Mouse (Mus musculus): ENCODE measurements at regions not wholly inside any gene's neighbourhood (a gene's known extent, or its start where the extent isn't known, plus 50 kb on each side); places are given as distances from the start of the nearest gene placed in this dataset.

GRCm38 (mm10) chr9:101329032-101329824 is 77.6 kb upstream of the Ppp2r3a start:
- no peak for ATAC-seq (ENCODE audit: insufficient number of reproducible peaks, insufficient read depth, low FRiP score, low TSS enrichment, low read depth)
- no peak overlapping the region for H3K4me3 ChIP-seq

GRCm38 (mm10) chr9:101326961-101327360 is 75.4 kb upstream of the Ppp2r3a start:
- H3K9me3 ChIP-seq: no peaks in the 10 kb centered on the region
- WGBS: 54% methylated on average over 3 of the region's 3 CpGs
- no peak for ATAC-seq (ENCODE audit: insufficient number of reproducible peaks, insufficient read depth, low FRiP score, low TSS enrichment, low read depth)

More at GRCm38 (mm10) chr9:101329032-101329824, 77.6 kb upstream of the Ppp2r3a start:
- Histone ChIP-seq H3K9me3 (no peaks in the 10 kb centered on the region), H3K36me3 (no peaks in the 10 kb centered on the region), H3K27ac (no peak overlapping the region), H3K4me2 (no peak overlapping the region), H3K4me1 (no peaks in the 10 kb centered on the region), H3K9ac (no peak overlapping the region), H3K27me3 (no peaks in the 10 kb centered on the region)
- 65% methylated on average over 8 of the region's 8 CpGs for WGBS

GRCm38 (mm10) chr9:101314036-101314435 is 62.4 kb upstream of the Ppp2r3a start:
- Histone ChIP-seq H3K27me3 (no peaks in the 10 kb centered on the region), H3K4me1 (no peaks in the 10 kb centered on the region), H3K9ac (no peak overlapping the region), H3K4me3 (no peak overlapping the region), H3K4me2 (no peak overlapping the region), H3K9me3 (no peaks in the 10 kb centered on the region), H3K27ac (no peak overlapping the region), H3K36me3 (no peaks in the 10 kb centered on the region)
- WGBS: 43% methylated on average over 4 of the region's 4 CpGs
- ATAC-seq (ENCODE audit: insufficient number of reproducible peaks, insufficient read depth, low FRiP score, low TSS enrichment, low read depth): no peak

More at GRCm38 (mm10) chr9:101326961-101327360, 75.4 kb upstream of the Ppp2r3a start:
- Histone ChIP-seq H3K4me2 (no peak overlapping the region), H3K4me1 (no peaks in the 10 kb centered on the region), H3K27me3 (no peaks in the 10 kb centered on the region), H3K4me3 (no peak overlapping the region), H3K36me3 (no peaks in the 10 kb centered on the region), H3K27ac (no peak overlapping the region), H3K9ac (no peak overlapping the region)

- H3K4me1 ChIP-seq: no peaks in the 10 kb centered on the region
- no peak overlapping the region for H3K4me2 ChIP-seq
- no peak for ATAC-seq (ENCODE audit: insufficient number of reproducible peaks, insufficient read depth, low FRiP score, low TSS enrichment, low read depth)
- H3K36me3 ChIP-seq: no peaks in the 10 kb centered on the region
- H3K27ac ChIP-seq: no peak overlapping the region
- no peak overlapping the region for H3K4me3 ChIP-seq
- H3K9me3 ChIP-seq: no peaks in the 10 kb centered on the region
- no peak overlapping the region for H3K9ac ChIP-seq
- no peaks in the 10 kb centered on the region for H3K27me3 ChIP-seq
- WGBS: 84% methylated on average over 10 of the region's 10 CpGs
Observed at GRCm38 (mm10) chr9:101306408-101306935, 54.9 kb upstream of the Ppp2r3a start.

GRCm38 (mm10) chr9:101305730-101306129 is 54.1 kb upstream of the Ppp2r3a start:
- Histone ChIP-seq H3K9ac (no peak overlapping the region), H3K27me3 (no peaks in the 10 kb centered on the region), H3K36me3 (no peaks in the 10 kb centered on the region), H3K4me3 (no peak overlapping the region), H3K4me2 (no peak overlapping the region), H3K4me1 (no peaks in the 10 kb centered on the region), H3K27ac (no peak overlapping the region), H3K9me3 (no peaks in the 10 kb centered on the region)
- no peak for ATAC-seq (ENCODE audit: insufficient number of reproducible peaks, insufficient read depth, low FRiP score, low TSS enrichment, low read depth)
- WGBS: 90% methylated on average over 4 of the region's 4 CpGs
